Mouse (Mus musculus) kidney, adult 2 months (tissue): ENCODE data around the gene Ubxn11.

Experiments used
- CTCF ChIP-seq: fragments of 200-500 bp; conservative IDR thresholded peaks from 2 replicates; pipeline ENCODE4 v1.5.1; 2011; ENCODE audit warnings: low read depth, mild to moderate bottlenecking, control low read depth, low read length, moderate library complexity, mixed read lengths; ENCODE audit not compliant: insufficient read depth, insufficient read length
- POLR2A ChIP-seq: fragments of 200-500 bp; IDR thresholded peaks from one replicate; pipeline ENCODE4 v1.6.1; 2011; ENCODE audit warnings: low read depth, low read length, control low read depth

GRCm38 (mm10) chr4:134117012-134117411 lies 14.6 kb downstream of the Ubxn11 start:
- TF ChIP-seq CTCF (no peak), POLR2A (no peak)
